Mouse (Mus musculus) heart, embryonic 13.5 days (tissue): Measurements from ENCODE around the gene Dhx40. TPM values are rescaled to one million over a fixed set of nuclear protein-coding genes. Genes with fewer than 3 reads are reported as not detected.
"Not testable (repeated sequence)": the region's sequence is repeated elsewhere in the genome, so short reads cannot be mapped to it uniquely, and the experiment has no call there.

Experiments
- ATAC-seq: fragments of 200-750 bp; cut with Nextera tagmentation; 2 replicates; pipeline ENCODE4 v1.8.0; 2017; ENCODE audit warnings: moderate TSS enrichment; ENCODE audit not compliant: insufficient number of reproducible peaks, low FRiP score, low TSS enrichment; ENCODE audit errors: extremely low read depth
- H3K27ac ChIP-seq: fragments of 300-500 bp; sonication (generic); replicated peaks from 2 replicates; pipeline ENCODE4 v1.5.1; 2015; ENCODE audit warnings: moderate library complexity, mild to moderate bottlenecking, inconsistent platforms
- H3K27me3 ChIP-seq: fragments of 300-500 bp; sonication (generic); replicated peaks from 2 replicates; pipeline ENCODE4 v1.6.1; 2015; ENCODE audit warnings: mild to moderate bottlenecking, inconsistent platforms
- H3K36me3 ChIP-seq: fragments of 300-500 bp; sonication (generic); 2 replicates; pipeline ENCODE4 v1.6.1; 2015; ENCODE audit warnings: mild to moderate bottlenecking, inconsistent platforms
- H3K4me1 ChIP-seq: fragments of 300-500 bp; sonication (generic); 2 replicates; pipeline ENCODE4 v1.6.1; 2015; ENCODE audit warnings: inconsistent platforms
- H3K4me2 ChIP-seq: fragments of 300-500 bp; sonication (generic); 2 replicates; pipeline ENCODE4 v1.6.1; 2015; ENCODE audit warnings: inconsistent platforms, mild to moderate bottlenecking, moderate library complexity
- H3K4me3 ChIP-seq: fragments of 300-500 bp; sonication (generic); 2 replicates; pipeline ENCODE4 v1.5.1; 2015; ENCODE audit warnings: moderate library complexity, mild to moderate bottlenecking, inconsistent platforms
- H3K9ac ChIP-seq: fragments of 300-500 bp; sonication (generic); 2 replicates; pipeline ENCODE4 v1.6.1; 2015; ENCODE audit warnings: inconsistent platforms, mild to moderate bottlenecking, moderate library complexity
- H3K9me3 ChIP-seq: fragments of 300-500 bp; sonication (generic); 2 replicates; pipeline ENCODE4 v1.6.1; 2016; ENCODE audit warnings: inconsistent platforms
- WGBS: fragments of 180-500 bp; shearing (Covaris S2); methylation state at CpG from one replicate; pipeline ENCODE4 v1.1.7; 2015; ENCODE audit warnings: mixed read lengths; 5-methylcytosine and 5-hydroxymethylcytosine counted together
- polyA plus RNA-seq: library from polyadenylated mRNA; unstranded; fragments of >200 nt; fragmentation: Nextera tagmentation; extraction: Ambion mirVana; gene quantifications from 2 replicates; pipeline ENCODE4 v1.2.1, GENCODE M21; 2015

Dhx40 gene
- polyA plus RNA-seq, 1 experiment from 2014 or later: 13.5 TPM

GRCm38 (mm10) chr11:86814481-86814880, 6.9 kb upstream of the Dhx40 start:
- not testable (repeated sequence) for H3K36me3 ChIP-seq, H3K4me2 ChIP-seq, H3K27me3 ChIP-seq, H3K9ac ChIP-seq, H3K4me1 ChIP-seq, H3K9me3 ChIP-seq, ATAC-seq, H3K27ac ChIP-seq
- 0 out of 2 replicates have a peak overlapping the region, but pooled peaks have one; percentile 22 for H3K4me3 ChIP-seq
- WGBS: 0% methylated on average over 5 of the region's 11 CpGs

- not testable (repeated sequence) for H3K4me2 ChIP-seq, H3K27me3 ChIP-seq, H3K4me3 ChIP-seq, H3K36me3 ChIP-seq, H3K4me1 ChIP-seq, H3K27ac ChIP-seq, H3K9me3 ChIP-seq, H3K9ac ChIP-seq, ATAC-seq
- 40% methylated on average over 5 of the region's 11 CpGs for WGBS
These were observed 5.7 kb upstream of the Dhx40 start for GRCm38 (mm10) chr11:86813256-86813655.

- no peaks in the 10 kb centered on the region for H3K9me3 ChIP-seq
- ATAC-seq: no peak
- no peak overlapping the region for H3K27ac ChIP-seq
- no peak overlapping the region for H3K4me2 ChIP-seq
- H3K9ac ChIP-seq: no peak overlapping the region
- no peak overlapping the region for H3K4me3 ChIP-seq
- H3K27me3 ChIP-seq: no peaks in the 10 kb centered on the region
- peaks cover 1% of the 10 kb centered on the region; the same call in 1 of the 2 replicates for H3K36me3 ChIP-seq
- WGBS: 78% methylated on average over 1 of the region's 1 CpGs
- H3K4me1 ChIP-seq: peaks cover 7% of the 10 kb centered on the region
These were observed 3.7 kb upstream of the Dhx40 start for GRCm38 (mm10) chr11:86811326-86811630.

- Histone ChIP-seq H3K4me1 (peaks cover 7% of the 10 kb centered on the region), H3K4me3 (no peak overlapping the region), H3K36me3 (peaks cover 6% of the 10 kb centered on the region; the same call in 1 of the 2 replicates), H3K9me3 (no peaks in the 10 kb centered on the region), H3K4me2 (no peak overlapping the region), H3K9ac (no peak overlapping the region), H3K27ac (no peak overlapping the region), H3K27me3 (no peaks in the 10 kb centered on the region)
- WGBS: 70% methylated on average over 2 of the region's 2 CpGs
- no peak for ATAC-seq
These were observed 3.2 kb upstream of the Dhx40 start for GRCm38 (mm10) chr11:86810572-86811325.

- Histone ChIP-seq H3K9me3 (no peaks in the 10 kb centered on the region), H3K36me3 (peaks cover 14% of the 10 kb centered on the region), H3K4me1 (peaks cover 7% of the 10 kb centered on the region), H3K27ac (no peak overlapping the region), H3K4me2 (no peak overlapping the region), H3K4me3 (no peak overlapping the region), H3K9ac (no peak overlapping the region), H3K27me3 (no peaks in the 10 kb centered on the region)
- WGBS: 62% methylated on average over 4 of the region's 4 CpGs
- ATAC-seq: no peak
These were observed 2.3 kb upstream of the Dhx40 start for GRCm38 (mm10) chr11:86809828-86810227.

GRCm38 (mm10) chr11:86807001-86807477, 507 bp downstream of the Dhx40 start:
- Histone ChIP-seq H3K27ac (peak overlapping the region; percentile 59), H3K4me3 (peak overlapping the region; percentile 88), H3K9me3 (no peaks in the 10 kb centered on the region), H3K4me2 (peak overlapping the region; percentile 91), H3K27me3 (no peaks in the 10 kb centered on the region), H3K36me3 (peaks cover 39% of the 10 kb centered on the region), H3K9ac (peak overlapping the region; percentile 83), H3K4me1 (peaks cover 7% of the 10 kb centered on the region)
- ATAC-seq: no peak
- under 1% methylated on average over 25 of the region's 25 CpGs for WGBS

- ATAC-seq: no peak
- WGBS: 85% methylated on average over 1 of the region's 1 CpGs
- H3K9ac ChIP-seq: no peak overlapping the region
- no peak overlapping the region for H3K4me3 ChIP-seq
- no peaks in the 10 kb centered on the region for H3K27me3 ChIP-seq
- H3K36me3 ChIP-seq: peaks cover 82% of the 10 kb centered on the region
- no peak overlapping the region for H3K4me2 ChIP-seq
- no peak overlapping the region for H3K27ac ChIP-seq
- H3K4me1 ChIP-seq: no peaks in the 10 kb centered on the region
- H3K9me3 ChIP-seq: no peaks in the 10 kb centered on the region
These were observed 13.4 kb downstream of the Dhx40 start for GRCm38 (mm10) chr11:86794161-86794560.

GRCm38 (mm10) chr11:86787436-86787835, 20.1 kb downstream of the Dhx40 start:
- peaks cover 77% of the 10 kb centered on the region for H3K36me3 ChIP-seq
- not testable (repeated sequence) for ATAC-seq, H3K4me2 ChIP-seq, H3K27ac ChIP-seq, H3K9me3 ChIP-seq, H3K9ac ChIP-seq, H3K4me3 ChIP-seq, H3K4me1 ChIP-seq, H3K27me3 ChIP-seq
- WGBS: 91% methylated on average over 5 of the region's 5 CpGs

- no peaks in the 10 kb centered on the region for H3K27me3 ChIP-seq
- no peak overlapping the region for H3K9ac ChIP-seq
- H3K4me2 ChIP-seq: no peak overlapping the region
- no peak overlapping the region for H3K27ac ChIP-seq
- H3K4me1 ChIP-seq: no peaks in the 10 kb centered on the region
- ATAC-seq: no peak
- no peak overlapping the region for H3K4me3 ChIP-seq
- 86% methylated on average over 2 of the region's 2 CpGs for WGBS
- peaks cover 76% of the 10 kb centered on the region for H3K36me3 ChIP-seq
- H3K9me3 ChIP-seq: no peaks in the 10 kb centered on the region
These were observed 21.8 kb downstream of the Dhx40 start for GRCm38 (mm10) chr11:86785767-86786166.

- Histone ChIP-seq H3K36me3 (peaks cover 42% of the 10 kb centered on the region), H3K4me3 (no peak overlapping the region), H3K27me3 (no peaks in the 10 kb centered on the region), H3K27ac (no peak overlapping the region), H3K4me2 (no peak overlapping the region), H3K9me3 (no peaks in the 10 kb centered on the region), H3K4me1 (no peaks in the 10 kb centered on the region), H3K9ac (no peak overlapping the region)
- no peak for ATAC-seq
- WGBS: 63% methylated on average over 4 of the region's 4 CpGs
These were observed 37.7 kb downstream of the Dhx40 start for GRCm38 (mm10) chr11:86769884-86770283.

- WGBS: 85% methylated on average over 2 of the region's 2 CpGs
- Histone ChIP-seq H3K36me3 (peaks cover 4% of the 10 kb centered on the region), H3K27me3 (no peaks in the 10 kb centered on the region), H3K27ac (no peak overlapping the region), H3K4me2 (no peak overlapping the region), H3K4me3 (no peak overlapping the region), H3K4me1 (0 out of 2 replicates have a peak, but pooled peaks cover 2% of the 10 kb centered on the region), H3K9ac (no peak overlapping the region), H3K9me3 (no peaks in the 10 kb centered on the region)
- no peak for ATAC-seq
These were observed 43.0 kb downstream of the Dhx40 start for GRCm38 (mm10) chr11:86764501-86764900.

- not testable (repeated sequence) for H3K27me3 ChIP-seq, H3K4me3 ChIP-seq, H3K36me3 ChIP-seq, H3K27ac ChIP-seq, H3K9ac ChIP-seq, ATAC-seq, H3K9me3 ChIP-seq, H3K4me2 ChIP-seq
- H3K4me1 ChIP-seq: peaks cover 12% of the 10 kb centered on the region
- 91% methylated on average over 11 of the region's 11 CpGs for WGBS
These were observed 44.4 kb downstream of the Dhx40 start for GRCm38 (mm10) chr11:86763127-86763526.
